Mouse (Mus musculus): ENCODE measurements around the gene Mpg.

Gene Mpg

DNA sequence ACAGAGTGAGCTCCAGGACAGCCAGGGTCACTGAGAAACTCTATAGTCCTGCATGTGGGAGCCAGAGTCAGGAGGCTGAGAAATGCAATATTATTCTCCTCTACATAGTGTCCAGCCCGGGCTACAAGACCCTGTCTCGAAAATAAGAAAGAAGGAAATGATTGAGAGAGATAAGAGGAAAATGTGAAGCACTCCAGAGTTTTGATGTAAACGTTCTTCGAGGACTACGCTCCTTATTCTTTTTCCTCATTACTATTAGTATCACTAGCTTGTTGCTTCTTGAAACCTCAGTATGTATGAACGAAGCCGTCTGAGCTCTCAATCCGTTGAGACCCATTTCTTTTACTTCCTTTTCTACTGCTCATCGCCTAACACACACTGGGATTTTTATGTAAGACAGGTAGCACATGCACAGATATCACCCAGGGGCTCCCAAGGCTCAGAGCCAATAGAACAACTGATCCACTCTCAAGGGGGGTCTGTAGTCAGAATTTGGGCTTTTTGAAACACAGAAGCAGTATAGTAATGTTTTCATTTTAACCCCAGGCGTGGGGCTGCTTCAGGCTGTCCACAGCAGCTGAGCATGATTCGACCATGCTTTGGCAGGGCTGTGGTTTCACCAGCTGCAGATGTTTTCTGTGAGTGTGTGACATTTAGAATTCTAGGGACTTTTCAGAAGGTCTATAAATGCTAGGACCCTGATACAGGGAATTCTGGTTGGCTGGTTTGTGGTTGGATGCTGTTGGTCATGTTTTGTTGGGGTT, 24.2 kb upstream of the Mpg start:
- DNase-seq (ENCODE audit: low read depth, low spot score) = no peak

DNA sequence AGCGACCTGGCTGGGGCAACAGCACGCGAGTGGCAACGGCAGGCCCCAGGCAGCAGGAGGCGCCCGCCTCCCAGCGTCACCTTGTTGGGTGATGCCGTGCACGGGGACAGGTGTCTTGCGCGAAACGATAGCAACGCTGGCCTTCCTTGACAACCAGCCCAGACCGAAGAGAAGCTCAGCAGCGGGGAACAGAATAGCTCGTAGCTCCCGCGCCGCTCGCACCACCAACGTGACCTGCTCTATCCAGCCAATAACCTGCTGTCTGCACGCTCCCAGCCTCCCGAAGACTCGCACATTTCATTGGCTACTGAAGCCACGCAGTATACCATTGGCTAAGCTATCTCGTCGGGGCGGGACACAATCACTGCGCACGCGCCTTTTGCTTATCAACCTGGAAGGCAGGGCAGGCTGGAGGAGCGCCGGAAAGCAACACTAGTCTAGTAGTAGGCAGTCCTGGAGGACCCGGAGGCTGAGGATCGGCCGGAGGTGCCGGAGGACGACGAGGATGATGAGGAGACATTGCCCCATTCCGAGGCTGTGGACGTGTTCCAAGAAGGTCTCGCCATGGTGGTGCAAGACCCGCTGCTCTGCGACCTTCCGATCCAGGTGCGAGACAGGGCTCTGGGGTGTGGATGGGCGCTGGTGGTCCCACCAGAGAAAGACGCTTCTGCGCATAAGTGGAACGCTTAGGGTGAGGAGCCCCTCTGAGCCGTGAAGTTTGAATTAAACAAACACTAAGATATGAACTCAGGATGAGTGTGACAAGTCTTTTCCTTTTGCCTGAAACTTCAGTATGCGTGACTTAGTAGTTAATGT, 21.0 kb upstream of the Mpg start, which contains the start of gene Snrnp25:
TSS of gene Snrnp25 (plus strand) at position 358 of the 816 bp plus-strand sequence.
- DNase-seq (ENCODE audit: low read depth, low spot score) = peak; percentile 95

DNA sequence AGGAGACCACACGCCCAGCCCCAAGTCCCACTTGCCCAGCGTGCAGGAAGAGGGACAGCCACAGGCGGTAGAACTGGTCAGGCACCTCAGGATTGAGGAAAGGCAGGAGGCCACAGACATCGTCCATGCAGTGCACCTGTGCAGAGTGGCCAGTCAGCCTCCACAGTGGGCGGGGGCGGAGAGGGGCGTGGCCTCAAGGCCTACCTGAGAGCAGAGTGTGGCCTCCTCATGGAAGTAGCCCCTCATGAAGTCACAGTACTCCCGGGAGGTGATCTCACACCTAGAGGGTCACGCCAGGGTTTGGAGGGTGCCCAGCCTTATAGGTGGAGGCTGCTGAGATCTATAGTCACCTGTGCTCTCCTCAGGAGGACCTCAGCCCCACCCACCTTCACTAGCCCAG, 15.7 kb upstream of the Mpg start:
- DNase-seq (ENCODE audit: low read depth, low spot score) = no peak

DNA sequence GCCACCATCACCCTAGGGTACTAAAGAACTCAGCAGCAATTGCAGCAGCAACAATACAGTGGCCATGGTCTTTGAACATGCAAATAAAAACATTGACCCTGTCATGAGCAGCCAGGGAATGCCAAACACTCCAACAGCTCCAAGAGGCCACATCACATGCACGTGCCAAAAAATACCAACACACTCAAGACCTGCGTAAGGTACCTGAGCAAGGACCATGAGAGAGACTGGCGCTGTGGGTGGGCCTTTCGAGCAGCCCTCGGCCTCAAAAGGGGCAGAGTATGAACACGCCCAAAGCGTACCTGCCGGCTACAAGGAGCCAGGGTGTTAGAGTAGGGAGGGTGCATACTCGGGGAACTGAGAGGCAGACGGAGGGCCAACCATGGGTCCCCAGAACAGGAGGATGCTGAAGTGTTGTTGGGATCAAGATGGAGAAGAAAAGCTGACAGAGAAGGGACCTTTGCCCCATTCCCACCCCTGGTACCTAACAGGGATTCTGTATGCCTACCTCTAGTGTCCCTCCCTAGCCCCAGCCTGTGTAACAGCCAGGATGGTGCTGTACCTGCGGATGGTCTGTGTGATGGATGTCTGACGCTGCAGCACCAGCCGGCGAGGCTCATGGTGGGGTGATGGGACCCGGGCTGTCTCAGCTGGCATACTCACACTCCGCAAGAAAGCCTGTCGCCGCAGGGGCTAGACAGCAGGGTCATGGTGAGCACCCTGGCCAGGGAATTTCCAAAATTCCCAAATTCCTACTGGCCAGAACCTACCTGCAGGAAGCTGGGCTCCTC, 10.7 kb upstream of the Mpg start:
- DNase-seq (ENCODE audit: low read depth, low spot score) = no peak

DNA sequence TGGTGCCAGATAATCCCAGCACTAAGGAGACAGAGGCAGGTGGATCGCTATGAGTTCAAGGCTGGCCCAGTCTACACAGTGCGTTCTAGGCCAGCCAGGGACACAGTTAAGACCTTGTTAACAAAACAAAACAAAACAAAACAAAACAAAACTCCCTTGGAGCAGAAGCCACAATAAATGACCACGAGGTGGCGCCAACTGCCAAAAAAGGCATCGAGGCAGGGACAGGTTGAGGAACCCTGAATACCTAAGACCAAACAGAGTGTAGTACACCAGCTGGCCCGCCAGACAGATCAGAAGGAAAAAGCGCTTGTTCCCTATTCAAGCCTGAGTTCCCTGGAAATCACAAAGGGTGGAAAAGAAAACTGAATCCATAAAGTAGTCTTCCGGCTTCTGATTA, 9.5 kb upstream of the Mpg start:
- peak; percentile 55 for DNase-seq (ENCODE audit: low read depth, low spot score)

DNA sequence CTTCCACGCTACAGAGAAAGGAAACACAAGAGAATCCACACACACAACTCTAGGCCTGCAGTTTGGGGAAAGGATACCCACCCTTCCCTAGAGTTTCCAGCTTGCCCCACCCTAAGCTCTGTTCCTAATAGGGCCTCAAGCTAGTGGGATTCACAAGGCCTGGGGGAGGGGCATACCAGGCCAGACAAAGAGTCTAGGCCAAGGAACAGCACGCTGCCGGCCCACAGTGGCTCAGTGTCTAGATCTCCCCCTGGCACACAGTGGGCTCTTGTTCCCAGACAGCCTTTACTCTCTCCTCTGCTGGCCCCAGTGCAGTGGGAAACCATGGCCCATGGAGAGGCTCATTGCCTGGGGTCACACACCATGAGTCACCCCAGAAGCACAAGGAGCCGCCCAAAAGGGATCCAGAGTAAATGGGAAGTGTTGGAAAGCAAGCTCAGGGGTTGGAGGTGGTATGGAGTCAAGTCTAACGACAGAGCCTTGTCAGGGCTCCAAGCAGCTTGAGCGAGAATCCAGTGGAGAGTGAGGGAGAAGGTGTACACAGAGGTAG, 7.7 kb upstream of the Mpg start:
- DNase-seq (ENCODE audit: low read depth, low spot score) = no peak

DNA sequence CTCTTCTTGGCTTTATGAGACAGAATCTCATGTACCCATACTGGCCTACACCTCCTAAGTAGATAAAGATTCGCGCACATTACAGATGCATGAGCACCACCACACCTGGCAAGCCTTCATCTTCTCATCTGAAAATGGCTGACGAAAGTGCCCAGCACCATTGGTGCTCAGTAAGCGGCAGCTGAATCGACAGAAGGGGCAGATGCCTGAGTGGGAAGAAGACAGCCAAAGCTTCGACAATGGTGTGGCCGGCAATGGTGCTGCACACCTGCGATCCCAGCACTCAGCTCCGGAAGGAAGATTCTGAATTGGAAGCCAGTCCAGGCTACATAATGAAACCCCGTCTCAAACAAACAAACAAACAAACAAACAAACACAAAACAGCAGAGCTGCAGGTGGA, 7.0 kb upstream of the Mpg start:
- no peak for DNase-seq (ENCODE audit: low read depth, low spot score)

DNA sequence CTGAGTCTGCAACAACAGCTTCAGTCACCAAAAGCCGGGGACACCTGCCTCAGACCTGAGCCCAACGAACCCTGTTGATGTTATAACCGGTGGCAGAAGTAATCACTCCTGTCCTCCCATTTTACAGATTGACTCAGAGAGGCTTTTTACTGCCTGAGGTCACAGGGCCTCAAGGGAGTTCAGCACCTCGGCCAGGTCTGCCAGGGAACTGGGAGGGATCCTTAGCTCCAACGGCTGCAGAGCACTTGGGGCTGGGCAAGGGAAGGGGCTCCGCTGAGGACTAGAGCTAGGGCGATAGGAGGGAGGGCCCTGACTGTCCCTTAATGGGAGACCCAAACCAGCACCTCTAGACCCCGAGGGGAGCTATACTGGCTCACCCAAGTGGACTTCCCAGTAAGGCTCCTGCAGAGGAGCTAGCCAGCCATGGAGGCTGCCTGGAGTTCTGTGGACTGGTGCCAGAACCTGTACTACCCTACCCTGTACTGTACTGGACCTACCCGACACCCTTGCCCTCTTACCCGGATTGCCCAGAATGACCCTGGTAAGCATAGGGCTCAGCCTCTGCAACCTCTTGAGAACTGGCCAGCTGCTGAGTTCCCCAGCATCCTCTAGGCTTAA, 5.6 kb upstream of the Mpg start:
- no peak for DNase-seq (ENCODE audit: low read depth, low spot score)

DNA sequence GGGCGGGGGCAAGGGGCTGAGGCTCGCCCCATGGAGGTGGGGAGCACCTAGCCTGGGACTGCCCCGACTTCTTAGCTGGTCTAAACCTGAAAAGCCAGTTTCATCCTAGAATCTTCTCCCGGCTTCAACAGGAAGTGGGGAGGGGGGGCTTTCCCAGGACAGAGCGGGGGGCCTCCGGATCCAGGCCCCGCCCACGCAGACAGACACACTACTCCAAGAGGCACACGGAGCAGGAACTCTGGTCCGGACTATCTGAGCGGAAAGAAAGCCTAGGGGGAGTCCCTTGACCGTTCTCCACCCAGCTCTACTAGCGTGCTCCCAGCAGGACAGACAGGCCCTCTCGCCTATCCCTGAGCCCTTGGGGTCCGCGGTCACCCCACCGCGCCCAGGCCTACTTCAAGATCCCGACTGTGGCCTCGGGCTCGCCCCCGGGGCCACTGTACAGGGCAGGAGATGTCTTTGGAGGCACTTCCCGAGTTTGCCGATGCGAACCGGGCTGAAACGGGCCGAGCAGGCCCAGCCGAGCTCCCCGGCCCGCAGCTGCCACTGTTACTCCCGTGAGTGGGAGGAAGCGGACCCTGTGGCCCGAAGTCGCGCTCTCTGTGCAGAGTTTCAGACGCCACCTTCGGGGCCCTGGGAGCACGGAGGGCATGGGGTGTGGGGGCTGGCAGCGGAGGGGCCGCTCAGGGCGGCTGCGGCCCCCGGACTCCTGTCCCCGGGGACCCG, 4.9 kb upstream of the Mpg start:
- DNase-seq (ENCODE audit: low read depth, low spot score) = peak; percentile 61

DNA sequence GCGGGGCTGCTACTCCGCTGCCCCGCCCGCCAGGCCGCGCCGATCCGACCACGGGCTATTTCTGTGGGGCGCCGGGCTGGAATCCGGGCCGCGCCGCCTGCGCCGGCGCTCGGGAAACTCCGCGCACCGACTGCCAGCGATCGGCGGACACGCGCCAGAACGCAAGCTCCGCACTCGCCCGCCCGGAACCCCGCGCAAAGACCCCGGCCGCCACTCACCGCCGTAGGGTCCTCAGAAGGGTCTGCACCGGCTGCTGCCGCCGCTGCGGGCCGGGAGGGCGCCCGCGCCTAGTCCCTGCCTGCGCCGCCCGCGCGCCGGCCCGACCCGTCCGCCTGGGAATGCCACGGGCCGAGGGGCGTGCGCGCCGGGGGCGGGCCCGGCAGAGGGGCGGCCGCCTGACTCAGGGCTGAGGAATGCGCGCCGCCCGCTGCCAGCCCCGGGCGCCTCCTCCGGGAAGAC, 4.3 kb upstream of the Mpg start, which contains the start of gene Rhbdf1:
TSS of gene Rhbdf1 (minus strand) at position 350 of the 459 bp plus-strand sequence.
- no peak for DNase-seq (ENCODE audit: low read depth, low spot score)

DNA sequence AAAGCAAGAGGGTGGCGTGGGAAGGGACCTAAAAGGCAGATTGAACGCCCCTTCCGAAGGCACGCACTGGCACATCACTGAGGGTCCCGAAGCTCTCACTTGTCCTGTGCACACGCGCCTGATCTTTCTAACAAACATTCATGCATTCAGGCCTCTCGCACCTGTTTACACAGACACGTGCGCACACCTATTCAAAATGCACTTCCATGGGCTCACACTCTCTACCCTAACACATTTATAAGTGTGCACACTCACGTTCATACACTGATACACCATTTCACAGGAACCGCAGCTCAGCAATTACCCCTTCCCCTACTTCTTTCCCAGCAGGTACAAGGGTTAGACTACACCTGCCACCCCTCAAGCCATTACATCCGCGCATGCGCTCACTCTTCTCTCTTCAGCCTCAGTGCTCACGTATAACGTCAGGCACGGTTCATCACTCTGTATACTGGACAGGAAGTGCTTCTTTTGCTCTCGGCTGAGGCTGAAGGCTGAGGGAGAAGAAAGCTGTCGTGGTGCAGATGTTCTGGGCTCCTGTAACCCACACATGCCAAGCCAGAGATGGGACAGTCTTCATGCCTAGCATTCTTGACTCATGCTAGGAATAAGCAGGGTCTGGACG, 3.6 kb upstream of the Mpg start:
- DNase-seq (ENCODE audit: low read depth, low spot score) = no peak

DNA sequence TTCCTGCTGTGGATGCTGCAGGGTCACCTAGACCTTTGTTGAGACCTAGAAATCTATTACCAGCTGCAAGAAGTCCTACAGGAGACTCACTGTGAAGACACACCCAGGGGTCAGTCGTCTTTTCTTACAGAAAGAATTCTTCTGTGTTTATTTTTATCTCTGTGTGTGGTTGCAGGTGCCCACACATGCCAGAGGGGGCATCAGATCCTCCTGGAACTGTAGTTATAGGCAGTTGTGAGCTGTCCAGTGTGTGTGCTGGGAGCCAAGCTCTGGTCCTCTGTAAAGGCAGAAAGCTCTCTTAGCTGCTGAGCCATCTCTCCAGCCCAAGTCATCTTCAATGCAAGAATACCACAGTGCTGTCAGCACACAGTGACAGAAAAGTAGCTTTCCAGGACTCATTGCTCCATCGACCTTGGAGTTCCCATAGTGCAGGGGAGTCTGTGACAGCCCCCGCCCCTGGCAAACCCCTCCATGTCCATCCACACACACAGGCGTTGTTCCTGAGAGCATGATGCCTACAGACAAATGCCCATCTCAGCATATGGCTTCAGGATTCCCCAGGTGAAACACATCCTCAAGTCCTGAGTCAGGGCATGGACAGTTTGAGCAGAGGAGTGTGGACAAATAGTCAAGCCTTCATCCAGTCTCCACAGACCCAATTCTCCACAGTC, 2.9 kb upstream of the Mpg start:
- no peak for DNase-seq (ENCODE audit: low read depth, low spot score)

DNA sequence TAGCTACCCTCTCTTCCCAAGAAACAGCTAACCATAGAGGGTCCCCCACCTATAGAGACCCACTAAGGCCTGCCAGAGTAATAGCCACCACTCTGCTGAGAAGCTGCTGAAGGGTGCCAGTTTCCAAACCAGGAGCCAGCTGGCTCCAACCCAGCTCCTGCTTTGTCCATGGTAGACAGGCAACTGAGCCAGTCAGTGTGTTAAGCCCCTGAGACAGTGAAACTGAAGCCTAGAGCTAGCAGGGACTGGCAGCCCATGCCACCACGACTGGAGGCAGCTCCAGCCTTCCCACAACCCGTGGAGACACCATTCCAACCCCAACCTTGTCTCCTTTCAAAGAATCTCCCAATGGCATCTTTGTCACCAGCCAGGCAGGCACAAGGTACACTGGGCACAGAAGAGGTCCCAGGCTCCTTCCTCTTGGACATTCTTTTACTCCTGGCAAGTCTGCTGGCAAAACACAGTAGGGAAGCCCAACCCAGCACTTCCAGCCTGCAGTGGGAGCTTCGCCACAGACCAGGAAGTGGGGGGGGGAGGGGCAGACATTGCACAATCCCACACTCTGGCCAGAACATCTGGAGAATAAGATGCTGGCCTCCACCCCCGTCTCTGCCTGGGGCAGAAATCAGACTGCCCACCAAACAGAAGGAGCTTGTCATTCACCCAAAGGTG, 1.7 kb upstream of the Mpg start:
- peak; percentile 85 for DNase-seq (ENCODE audit: low read depth, low spot score)

DNA sequence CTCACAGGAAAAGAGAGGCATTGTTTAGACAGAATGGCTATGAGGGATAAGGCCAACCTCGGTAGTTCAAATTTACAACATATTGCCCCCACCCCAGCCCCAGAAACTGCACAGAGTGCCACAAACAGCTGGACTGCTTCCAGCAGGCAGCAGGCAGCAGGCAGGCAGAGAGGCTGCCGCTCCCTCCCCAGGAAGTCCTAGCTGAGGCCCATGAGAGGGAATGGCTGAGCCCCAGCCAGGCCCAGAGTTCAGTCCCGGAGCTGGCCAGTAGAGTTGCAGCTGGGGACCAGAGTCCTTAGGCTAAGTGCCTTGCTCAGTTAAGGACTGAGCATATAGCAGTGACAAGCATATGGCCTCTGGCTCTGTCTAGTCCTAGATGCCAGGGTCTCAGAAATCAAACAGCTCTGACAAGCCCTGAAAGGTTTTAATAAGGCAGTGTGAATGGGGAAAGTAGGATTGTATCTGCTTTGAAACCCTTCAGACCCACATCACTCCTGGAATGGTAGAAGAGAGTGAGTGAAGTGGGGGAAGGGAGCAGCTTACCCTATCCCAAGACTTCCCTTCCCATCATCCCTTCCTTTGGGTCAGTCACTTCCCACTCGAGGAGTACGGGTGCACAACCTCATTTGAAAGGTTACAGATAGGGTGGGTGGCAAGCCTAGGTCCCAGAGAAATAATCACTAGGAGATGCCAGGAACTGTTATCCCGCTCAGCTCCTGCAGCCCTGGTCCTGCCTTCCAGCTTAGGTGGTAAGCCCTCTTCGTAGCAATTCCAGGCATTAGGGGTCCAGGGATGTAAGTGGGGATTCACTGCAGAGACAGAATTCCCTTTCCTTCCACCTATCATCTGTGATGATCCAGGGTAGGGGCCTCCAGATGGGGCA, 842 bp upstream of the Mpg start:
- peak; percentile 35 for DNase-seq (ENCODE audit: low read depth, low spot score)

DNA sequence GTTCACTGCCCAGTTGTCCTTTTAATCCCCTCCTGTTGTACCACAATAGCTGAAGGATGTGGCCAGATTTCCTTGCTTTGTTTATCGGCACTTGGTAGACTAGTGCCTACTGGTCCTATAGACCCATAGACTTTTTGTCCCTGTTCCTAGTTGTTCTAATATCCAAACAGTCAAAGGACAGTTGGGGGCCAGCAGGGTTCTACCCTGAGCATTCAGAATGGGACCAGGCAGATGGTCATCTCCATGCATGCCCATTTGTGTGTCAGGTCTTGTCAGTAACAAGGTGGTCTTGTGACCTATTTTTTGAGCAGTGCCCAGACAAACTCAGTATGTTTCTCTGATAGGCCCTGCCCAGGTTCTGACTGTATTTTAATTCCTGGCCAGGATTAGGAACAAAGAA, 736 bp downstream of the Mpg start:
- DNase-seq (ENCODE audit: low read depth, low spot score) = no peak

DNA sequence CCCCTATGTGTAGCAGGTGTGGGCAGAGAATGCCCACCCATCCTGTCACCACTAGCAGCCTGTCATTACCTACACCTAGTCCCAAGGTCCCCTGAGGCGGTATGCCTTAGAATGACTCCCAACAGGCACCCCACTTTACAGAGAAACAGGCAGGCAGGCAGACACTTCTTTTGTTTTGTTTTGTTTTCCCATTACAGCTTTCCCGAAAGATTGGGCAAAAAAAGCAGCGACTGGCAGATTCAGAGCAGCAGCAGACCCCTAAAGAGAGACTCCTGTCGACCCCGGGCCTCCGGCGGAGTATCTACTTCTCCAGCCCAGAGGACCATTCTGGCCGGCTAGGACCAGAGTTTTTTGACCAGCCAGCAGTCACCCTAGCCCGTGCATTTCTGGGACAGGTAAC, 1.2 kb downstream of the Mpg start:
- no peak for DNase-seq (ENCODE audit: low read depth, low spot score)

DNA sequence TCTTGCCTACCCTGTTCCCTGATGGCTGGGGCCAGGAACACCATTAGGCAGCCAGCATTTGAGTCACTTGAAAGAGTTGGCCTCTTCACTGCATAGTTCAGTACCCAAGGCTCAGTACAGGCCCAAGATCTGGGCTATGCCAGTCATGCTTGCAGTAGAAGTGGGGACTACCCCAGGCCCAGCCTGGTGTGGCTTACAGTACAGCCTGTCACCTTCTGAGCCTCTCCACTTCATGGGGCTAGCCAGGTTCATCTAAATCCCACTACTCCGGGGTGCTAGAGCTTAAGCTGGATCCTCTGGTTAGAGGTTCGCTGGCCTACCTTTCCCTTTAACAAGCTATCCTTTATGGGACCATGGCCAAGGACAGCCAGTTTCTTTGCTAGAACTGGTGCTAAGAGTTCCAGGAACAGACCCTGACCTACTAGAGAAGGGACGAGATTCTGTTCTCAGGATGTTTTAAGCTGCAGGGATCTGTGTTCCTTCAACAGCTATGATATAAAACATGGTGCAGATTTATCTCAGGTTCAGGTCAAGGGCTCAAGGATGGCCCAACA, 2.1 kb downstream of the Mpg start:
- DNase-seq (ENCODE audit: low read depth, low spot score) = no peak

DNA sequence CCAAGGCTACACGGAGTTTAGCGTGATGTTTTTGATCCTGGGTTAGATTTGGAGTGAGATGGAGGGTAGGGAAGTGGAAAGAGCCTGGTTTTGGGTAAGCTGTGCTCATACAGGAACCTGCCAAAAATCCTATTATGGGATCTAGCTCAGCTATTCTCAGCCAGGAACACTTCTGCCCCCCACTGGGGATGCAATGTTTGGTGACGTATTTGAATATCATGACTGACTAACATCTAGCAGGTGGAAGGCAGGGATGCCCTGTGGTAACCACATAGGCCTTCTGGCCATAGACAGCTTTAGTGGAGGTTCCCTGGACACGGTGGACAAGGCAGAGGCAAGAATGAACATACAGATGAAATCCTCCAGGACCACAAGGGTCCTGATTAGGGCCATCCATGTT, 3.9 kb downstream of the Mpg start:
- DNase-seq (ENCODE audit: low read depth, low spot score) = no peak
